Mouse (Mus musculus): ENCODE measurements around the gene Lmf2.

GRCm38 (mm10) chr15:89377362-89377761, 21.9 kb upstream of the Lmf2 start:
- TF ChIP-seq CTCF (IDR thresholded peaks at IDR 0.05; ENCODE audit: low read depth), result no peak
- no peak for TF ChIP-seq EP300 (IDR thresholded peaks at IDR 0.05; ENCODE audit: low read depth)

All from liver, embryonic 14.5 days (tissue).